Mouse (Mus musculus) layer of hippocampus, adult 11-12 months (tissue): ENCODE measurements at regions not wholly inside any gene's neighbourhood (a gene's known extent, or its start where the extent isn't known, plus 50 kb on each side); places are given as distances from the start of the nearest gene placed in this dataset.

ENCODE experiments used
- DNase-seq: peaks from one replicate; pipeline ENCODE4 v3.0.0; 2022; ENCODE audit warnings: low spot score

- peak; percentile 70 for DNase-seq
These were observed 94.9 kb upstream of the St8sia4 start for GRCm38 (mm10) chr1:95762244-95762643.

GRCm38 (mm10) chr1:95754071-95754915 lies 86.9 kb upstream of the St8sia4 start:
- DNase-seq, result no peak

- DNase-seq, result no peak
These were observed 86.1 kb upstream of the St8sia4 start for GRCm38 (mm10) chr1:95753517-95753916.

- no peak for DNase-seq
These were observed 81.6 kb upstream of the St8sia4 start for GRCm38 (mm10) chr1:95748940-95749339.

- no peak for DNase-seq
These were observed 79.9 kb upstream of the St8sia4 start for GRCm38 (mm10) chr1:95747287-95747686.

- no peak for DNase-seq
These were observed 77.1 kb upstream of the St8sia4 start for GRCm38 (mm10) chr1:95744446-95744845.

- no peak for DNase-seq
These were observed 76.0 kb upstream of the St8sia4 start for GRCm38 (mm10) chr1:95743334-95743733.

GRCm38 (mm10) chr1:95719449-95719848 lies 52.1 kb upstream of the St8sia4 start:
- DNase-seq, result no peak

- no peak for DNase-seq
These were observed 51.4 kb upstream of the St8sia4 start for GRCm38 (mm10) chr1:95718794-95719193.
